Mouse (Mus musculus) embryonic facial prominence, embryonic 13.5 days (tissue): Measurements from ENCODE around the gene Meiob. TPM values are rescaled to one million over a fixed set of nuclear protein-coding genes. Genes with fewer than 3 reads are reported as not detected.
A peak's percentile ranks its signal among the peaks of the same experiment; 100 is the strongest.

Experiments
- ATAC-seq: fragments of 200-750 bp; cut with Nextera tagmentation; 2 replicates; pipeline ENCODE4 v1.8.0; 2017; ENCODE audit warnings: low read depth; ENCODE audit not compliant: insufficient number of reproducible peaks, insufficient read depth, low FRiP score, low TSS enrichment
- H3K27ac ChIP-seq: fragments of 300-500 bp; sonication (generic); 2 replicates; pipeline ENCODE4 v1.5.1; 2015; ENCODE audit warnings: moderate library complexity, mild to moderate bottlenecking, inconsistent platforms
- H3K27me3 ChIP-seq: fragments of 300-500 bp; sonication (generic); 2 replicates; pipeline ENCODE4 v1.6.1; 2015; ENCODE audit warnings: mild to moderate bottlenecking, inconsistent platforms
- H3K36me3 ChIP-seq: fragments of 300-500 bp; sonication (generic); 2 replicates; pipeline ENCODE4 v1.6.1; 2015; ENCODE audit warnings: mild to moderate bottlenecking, inconsistent platforms
- H3K4me1 ChIP-seq: fragments of 300-500 bp; sonication (generic); 2 replicates; pipeline ENCODE4 v1.6.1; 2015; ENCODE audit warnings: inconsistent platforms
- H3K4me2 ChIP-seq: fragments of 300-500 bp; sonication (generic); 2 replicates; pipeline ENCODE4 v1.6.1; 2015; ENCODE audit warnings: moderate library complexity, mild to moderate bottlenecking, inconsistent platforms
- H3K4me3 ChIP-seq: fragments of 300-500 bp; sonication (generic); 2 replicates; pipeline ENCODE4 v1.5.1; 2015; ENCODE audit warnings: mild to moderate bottlenecking, inconsistent platforms
- H3K9ac ChIP-seq: fragments of 300-500 bp; sonication (generic); 2 replicates; pipeline ENCODE4 v1.6.1; 2015; ENCODE audit warnings: mild to moderate bottlenecking, inconsistent platforms
- H3K9me3 ChIP-seq: fragments of 300-500 bp; sonication (generic); 2 replicates; pipeline ENCODE4 v1.6.1; 2016; ENCODE audit warnings: inconsistent platforms
- WGBS: fragments of 180-500 bp; shearing (Covaris S2); methylation state at CpG from one replicate; pipeline ENCODE4 v1.1.7; 2015; ENCODE audit warnings: mixed read lengths; 5-methylcytosine and 5-hydroxymethylcytosine counted together
- polyA plus RNA-seq: library from polyadenylated mRNA; unstranded; fragments of >200 nt; fragmentation: Nextera tagmentation; extraction: Ambion mirVana; gene quantifications from 2 replicates; pipeline ENCODE4 v1.2.1, GENCODE M21; 2015

Gene Meiob
- polyA plus RNA-seq, 1 experiment from 2014 or later = not detected

DNA sequence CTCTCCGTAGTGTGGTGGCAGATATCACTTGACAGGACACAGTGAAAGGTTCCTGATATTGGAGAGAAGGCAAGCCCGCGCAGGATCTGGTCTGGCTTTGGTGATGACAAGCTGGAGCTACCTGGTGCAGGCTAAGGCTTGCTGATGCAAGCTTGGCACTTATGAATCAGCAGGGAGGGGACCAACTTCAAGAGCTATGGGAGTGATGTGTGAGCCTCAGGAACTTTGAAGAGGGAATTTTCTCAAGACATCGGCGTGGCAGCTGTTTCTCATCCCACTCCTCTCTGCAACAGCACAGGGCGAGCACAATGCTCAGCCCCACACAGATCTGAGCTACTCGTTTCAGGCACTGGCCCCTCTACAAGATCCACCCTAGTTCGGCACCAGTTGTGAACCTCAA, 35.8 kb downstream of the Meiob start, which contains the start of gene Hagh:
Gene Hagh (plus strand): TSS at position 302 of the 400 bp plus-strand sequence.
- no peaks in the 10 kb centered on the region for H3K9me3 ChIP-seq
- no peak for ATAC-seq
- H3K9ac ChIP-seq = no peak within 1 kb of the TSS
- H3K27ac ChIP-seq = no peak within 1 kb of the TSS
- H3K4me2 ChIP-seq = no peak within 1 kb of the TSS
- 58% methylated on average over 8 of the region's 8 CpGs for WGBS
- H3K4me3 ChIP-seq = no peak within 1 kb of the TSS
- no peaks in the 10 kb centered on the region for H3K4me1 ChIP-seq
- H3K27me3 ChIP-seq = peaks cover 26% of the 10 kb centered on the region
- no peaks in the 10 kb centered on the region for H3K36me3 ChIP-seq

DNA sequence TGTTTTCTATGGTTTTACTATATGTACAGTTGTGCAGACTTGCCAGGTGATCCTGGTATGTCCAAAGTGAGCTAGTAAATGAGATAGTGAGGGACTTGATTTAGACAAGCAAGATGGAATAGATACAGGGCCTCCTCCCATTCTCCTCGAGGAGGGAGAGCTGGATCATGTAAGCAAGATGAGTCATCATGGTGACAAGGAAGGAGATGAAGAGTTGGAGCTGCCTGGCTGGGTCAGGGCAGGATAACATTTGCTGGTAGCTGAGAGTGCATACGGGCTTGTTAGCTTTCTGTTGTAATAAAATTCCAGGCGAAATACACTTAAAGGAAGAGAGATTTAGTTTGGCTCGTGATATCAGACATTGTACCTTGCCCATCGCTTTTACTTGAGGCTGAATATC, 36.3 kb downstream of the Meiob start:
- no peak for ATAC-seq
- 55% methylated on average over 5 of the region's 5 CpGs for WGBS
- no peak overlapping the region for H3K27ac ChIP-seq

DNA sequence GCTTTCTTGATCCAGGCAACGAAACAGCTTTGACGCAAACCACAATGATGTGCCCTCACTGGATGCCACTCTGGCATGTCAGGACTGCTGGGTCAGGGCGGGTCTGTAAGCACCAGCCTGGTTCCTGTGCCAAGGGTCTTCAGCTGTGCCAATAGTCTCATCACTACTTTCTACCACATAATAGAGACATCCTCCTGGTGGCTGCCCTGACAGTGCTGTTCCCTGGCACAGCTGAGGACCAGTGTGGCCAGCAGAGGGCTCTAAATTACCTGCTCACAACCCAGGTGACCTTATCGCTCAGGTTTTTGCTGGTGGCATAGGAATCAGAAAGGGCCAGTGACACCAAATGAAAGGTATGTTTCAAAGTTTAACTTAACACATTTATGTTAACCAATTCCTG, 37.0 kb downstream of the Meiob start:
- no peak for ATAC-seq
- no peak overlapping the region for H3K4me3 ChIP-seq
- peaks cover 20% of the 10 kb centered on the region for H3K27me3 ChIP-seq
- no peak overlapping the region for H3K4me2 ChIP-seq
- WGBS = 52% methylated on average over 4 of the region's 4 CpGs
- H3K36me3 ChIP-seq = no peaks in the 10 kb centered on the region
- no peaks in the 10 kb centered on the region for H3K4me1 ChIP-seq
- no peak overlapping the region for H3K27ac ChIP-seq
- H3K9ac ChIP-seq = no peak overlapping the region
- H3K9me3 ChIP-seq = no peaks in the 10 kb centered on the region

More for the DNA sequence above, 36.3 kb downstream of the Meiob start:
- no peak overlapping the region for H3K4me3 ChIP-seq
- no peaks in the 10 kb centered on the region for H3K9me3 ChIP-seq
- H3K4me2 ChIP-seq = no peak overlapping the region
- no peaks in the 10 kb centered on the region for H3K4me1 ChIP-seq
- H3K27me3 ChIP-seq = peaks cover 25% of the 10 kb centered on the region
- H3K9ac ChIP-seq = no peak overlapping the region
- no peaks in the 10 kb centered on the region for H3K36me3 ChIP-seq

DNA sequence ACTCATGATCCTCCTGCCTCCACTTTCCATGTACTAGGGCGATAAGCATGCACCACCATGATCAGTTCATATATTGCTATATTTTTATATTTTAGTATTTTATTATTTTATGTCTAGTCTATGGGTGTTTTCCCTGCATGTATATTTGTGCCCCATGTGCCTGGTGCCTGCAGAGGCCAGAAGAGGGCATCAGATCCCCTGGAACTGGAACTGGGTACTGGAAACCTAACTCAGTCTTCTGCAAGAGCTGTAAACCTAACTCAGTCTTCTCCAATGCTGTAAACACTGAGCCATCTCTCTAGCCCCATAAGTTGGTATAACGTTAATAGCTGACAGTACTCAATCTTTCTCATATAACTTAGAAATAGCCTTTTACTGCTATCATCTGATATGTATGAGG, 38.5 kb downstream of the Meiob start:
- no peak for ATAC-seq
- Histone ChIP-seq H3K4me2 (no peak overlapping the region), H3K36me3 (no peaks in the 10 kb centered on the region), H3K4me3 (no peak overlapping the region), H3K27me3 (peaks cover 20% of the 10 kb centered on the region), H3K27ac (no peak overlapping the region), H3K4me1 (no peaks in the 10 kb centered on the region), H3K9ac (no peak overlapping the region), H3K9me3 (no peaks in the 10 kb centered on the region)
- WGBS = 47% methylated on average over 2 of the region's 2 CpGs

DNA sequence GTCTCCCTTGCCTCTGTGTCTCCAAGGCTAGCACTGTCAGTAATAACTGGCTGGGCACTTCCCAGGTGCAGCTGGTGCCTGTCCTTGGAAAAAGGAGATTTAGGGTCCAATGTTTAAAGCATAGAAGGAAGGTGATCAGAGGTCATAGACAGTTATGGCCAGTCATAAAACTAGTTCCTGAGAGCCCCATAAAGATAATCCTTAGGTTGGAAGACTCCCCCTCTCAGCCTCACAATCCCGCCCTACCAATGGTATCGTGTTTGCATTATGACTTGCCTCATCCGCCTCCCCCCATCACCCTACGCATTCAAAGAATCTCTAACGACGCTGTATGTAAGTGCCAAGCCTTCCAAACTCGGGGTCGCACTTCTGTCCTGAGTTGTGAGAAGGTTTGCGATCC, 40.4 kb downstream of the Meiob start:
- Histone ChIP-seq H3K9ac (no peak overlapping the region), H3K27me3 (peaks cover 20% of the 10 kb centered on the region)
- 56% methylated on average over 9 of the region's 9 CpGs for WGBS

DNA sequence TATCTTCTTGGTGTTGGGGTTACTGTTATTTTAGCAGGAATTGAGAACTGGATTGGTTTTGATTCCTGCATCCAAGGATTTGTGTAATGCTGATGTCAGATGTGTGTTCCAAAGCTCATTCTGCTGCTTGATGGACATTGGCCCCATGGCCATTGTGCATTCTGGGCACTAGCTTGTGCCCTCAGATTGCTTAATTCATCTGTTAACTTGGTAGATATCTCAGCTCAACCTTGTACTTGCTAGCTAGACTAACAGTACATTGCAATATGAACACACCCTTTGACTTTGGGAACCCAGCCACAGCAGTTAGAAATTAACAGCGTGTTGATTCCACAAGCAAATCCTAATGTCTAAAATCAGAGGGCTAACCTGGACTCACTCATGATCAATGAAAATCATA, 43.3 kb downstream of the Meiob start:
- Histone ChIP-seq H3K9ac (no peak overlapping the region), H3K4me3 (no peak overlapping the region), H3K9me3 (no peaks in the 10 kb centered on the region), H3K27ac (no peak overlapping the region), H3K4me1 (peaks cover 17% of the 10 kb centered on the region), H3K27me3 (peaks cover 22% of the 10 kb centered on the region), H3K36me3 (no peaks in the 10 kb centered on the region), H3K4me2 (no peak overlapping the region)
- 97% methylated on average over 1 of the region's 1 CpGs for WGBS
- ATAC-seq = no peak

More for the DNA sequence above, 40.4 kb downstream of the Meiob start:
- no peak overlapping the region for H3K27ac ChIP-seq
- no peak overlapping the region for H3K4me3 ChIP-seq
- ATAC-seq = no peak
- H3K36me3 ChIP-seq = no peaks in the 10 kb centered on the region
- peaks cover 6% of the 10 kb centered on the region for H3K4me1 ChIP-seq
- no peaks in the 10 kb centered on the region for H3K9me3 ChIP-seq
- no peak overlapping the region for H3K4me2 ChIP-seq

DNA sequence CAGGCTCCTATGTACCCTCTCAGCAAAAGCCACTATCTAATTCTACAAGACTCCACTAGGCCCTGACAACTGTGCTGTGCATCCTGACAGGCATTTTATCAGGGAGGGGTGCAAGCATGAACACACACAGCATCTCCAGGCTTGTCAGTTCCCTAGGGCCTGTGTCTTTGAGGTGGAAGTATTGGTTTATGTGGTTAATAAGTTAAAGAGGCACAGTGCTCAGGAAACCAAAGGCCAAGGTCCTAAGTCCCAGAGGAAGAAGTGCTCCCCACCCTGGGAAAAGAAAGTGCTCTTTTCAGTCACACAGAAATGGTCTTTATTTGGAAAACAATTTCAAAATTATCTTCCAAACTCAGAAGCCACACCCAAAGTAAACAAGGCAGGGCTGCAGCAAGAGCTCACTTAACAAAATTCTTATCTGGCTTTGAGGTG, 44.5 kb downstream of the Meiob start:
- peaks cover 17% of the 10 kb centered on the region for H3K4me1 ChIP-seq
- no peak for ATAC-seq
- H3K9ac ChIP-seq = no peak overlapping the region
- H3K27ac ChIP-seq = no peak overlapping the region
- peaks cover 6% of the 10 kb centered on the region for H3K36me3 ChIP-seq
- H3K27me3 ChIP-seq = peaks cover 22% of the 10 kb centered on the region
- H3K4me3 ChIP-seq = peak overlapping the region; percentile 76; the same call in 1 of the 2 replicates
- H3K9me3 ChIP-seq = no peaks in the 10 kb centered on the region
- peak overlapping the region; percentile 86 for H3K4me2 ChIP-seq

DNA sequence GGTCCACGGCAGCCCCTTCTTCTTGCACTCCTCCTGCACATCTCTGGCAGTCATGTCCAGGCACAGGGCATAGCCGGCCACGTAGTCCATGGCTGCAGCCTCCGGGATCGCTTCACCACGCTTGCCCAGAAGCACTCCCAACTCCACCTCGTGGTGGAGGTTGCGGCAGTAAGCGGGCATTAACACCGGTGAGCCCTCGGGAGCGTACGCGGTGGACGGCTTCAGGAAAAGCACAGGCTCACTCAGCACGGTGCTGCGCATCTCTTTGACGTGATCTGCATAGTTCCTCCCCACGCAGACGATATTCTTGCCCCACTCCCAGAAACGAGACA, 45.6 kb downstream of the Meiob start:
- Histone ChIP-seq H3K9me3 (no peaks in the 10 kb centered on the region), H3K4me3 (peak overlapping the region; percentile 76), H3K27me3 (peaks cover 16% of the 10 kb centered on the region), H3K4me2 (peak overlapping the region; percentile 86), H3K36me3 (peaks cover 15% of the 10 kb centered on the region), H3K4me1 (peaks cover 17% of the 10 kb centered on the region), H3K9ac (peak overlapping the region; percentile 82), H3K27ac (peak overlapping the region; percentile 88)
- WGBS = under 1% methylated on average over 21 of the region's 21 CpGs
- ATAC-seq = peak; percentile 45; the same call in 1 of the 2 replicates

DNA sequence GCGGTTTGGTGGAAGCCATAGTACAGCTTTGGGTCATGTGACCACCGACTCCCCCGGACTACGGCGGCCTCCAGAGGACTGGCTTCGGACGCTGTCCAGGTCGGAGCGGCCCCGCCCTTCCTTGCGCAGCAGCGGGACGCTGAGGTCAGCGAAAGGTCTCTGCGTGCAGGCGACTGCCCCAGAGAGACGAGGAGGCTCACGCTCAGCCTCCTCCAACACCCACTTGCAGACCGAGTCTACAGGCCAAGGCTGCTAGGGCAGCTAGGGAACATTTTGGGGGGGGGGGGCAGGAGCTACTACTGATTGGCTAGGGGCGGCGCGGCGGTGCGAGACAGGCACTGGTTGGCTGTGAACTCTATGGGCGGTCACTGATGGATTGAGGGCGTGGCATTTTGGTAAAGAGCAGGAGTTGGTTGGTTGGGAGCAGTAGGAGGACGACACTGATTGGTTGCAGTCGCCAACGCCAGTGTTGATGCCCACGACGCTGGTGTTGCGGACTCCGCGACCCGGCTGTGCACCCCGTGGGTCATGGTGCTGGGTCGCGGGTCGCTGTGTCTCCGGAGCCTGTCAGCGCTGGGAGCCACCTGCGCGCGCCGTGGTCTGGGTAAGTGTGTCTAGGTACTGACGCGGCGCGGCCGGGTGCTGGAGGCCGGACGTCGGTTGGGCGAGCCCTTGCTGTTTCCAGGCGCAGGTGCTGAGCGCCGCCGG, 46.1 kb downstream of the Meiob start, which contains the start of gene Fahd1:
Gene Fahd1 (minus strand): TSS at position 300 of the 708 bp plus-strand sequence.
- H3K4me1 ChIP-seq = peaks cover 17% of the 10 kb centered on the region
- H3K27ac ChIP-seq = peak within 1 kb of the TSS; percentile 88
- H3K27me3 ChIP-seq = peaks cover 14% of the 10 kb centered on the region
- H3K4me2 ChIP-seq = peak within 1 kb of the TSS; percentile 86
- peak within 1 kb of the TSS; percentile 76 for H3K4me3 ChIP-seq
- peak within 1 kb of the TSS; percentile 82 for H3K9ac ChIP-seq
- peak; percentile 99 for ATAC-seq
- peaks cover 17% of the 10 kb centered on the region for H3K36me3 ChIP-seq
- WGBS = under 1% methylated on average over 58 of the region's 58 CpGs
- H3K9me3 ChIP-seq = no peaks in the 10 kb centered on the region

DNA sequence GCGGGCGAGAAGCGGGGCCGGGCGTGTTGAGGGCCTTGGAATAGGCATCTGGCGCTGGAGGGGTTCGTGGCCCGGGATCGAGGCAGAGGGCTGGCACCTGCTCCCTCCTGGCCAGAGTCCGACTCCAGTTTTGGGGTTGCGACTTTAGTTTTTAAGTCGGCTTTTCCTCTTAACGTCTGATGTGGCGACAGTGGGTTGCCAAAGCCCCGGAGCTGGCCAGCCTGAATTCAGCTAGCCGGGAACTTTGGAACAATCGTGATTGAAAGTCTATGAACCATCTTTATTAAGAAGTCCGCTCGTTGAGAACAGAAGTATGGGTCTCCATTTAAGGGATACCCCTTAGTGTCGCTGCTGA, 46.7 kb downstream of the Meiob start:
- no peak for ATAC-seq

DNA sequence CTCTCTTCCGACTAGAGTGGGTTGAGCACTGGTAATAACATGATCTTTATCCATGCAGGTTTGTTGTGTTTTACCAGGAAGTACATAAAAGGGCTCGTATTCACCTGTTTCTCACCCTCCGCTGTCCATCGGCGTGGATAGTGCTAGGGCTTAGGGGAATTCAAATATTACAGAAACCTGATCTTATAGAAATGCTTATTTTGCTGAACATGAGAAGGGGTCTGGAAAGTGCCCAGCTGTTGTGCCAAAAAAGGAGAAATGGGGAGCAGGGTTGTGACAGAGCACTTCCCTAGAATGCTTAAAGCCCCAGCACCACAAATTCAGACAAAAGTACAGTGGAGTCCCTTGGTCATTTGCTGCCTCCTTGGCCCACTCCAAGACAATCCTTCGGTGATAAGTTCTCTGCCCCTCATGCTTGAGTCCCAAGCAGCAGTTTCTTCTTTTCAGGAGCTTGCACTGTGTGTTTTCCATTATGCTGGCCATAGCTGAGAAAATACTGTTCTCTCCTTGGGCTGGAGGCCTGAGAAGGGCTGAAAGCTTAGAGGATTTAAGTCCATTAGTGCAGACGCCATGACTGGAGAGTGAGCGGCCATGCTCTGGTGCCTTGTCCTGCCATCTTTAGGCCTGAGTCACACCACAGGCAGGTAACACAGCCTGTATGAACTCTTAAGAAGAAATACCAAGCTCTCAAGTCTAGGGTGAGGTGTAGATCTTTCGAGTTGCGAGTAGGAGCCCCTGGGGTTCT, 47.5 kb downstream of the Meiob start:
- no peak for ATAC-seq
- H3K4me3 ChIP-seq = peak overlapping the region; percentile 76
- H3K9me3 ChIP-seq = no peaks in the 10 kb centered on the region
- peaks cover 30% of the 10 kb centered on the region for H3K36me3 ChIP-seq
- peak overlapping the region; percentile 86 for H3K4me2 ChIP-seq
- peak overlapping the region; percentile 73; the same call in 1 of the 2 replicates for H3K9ac ChIP-seq
- 75% methylated on average over 10 of the region's 10 CpGs for WGBS
- peaks cover 14% of the 10 kb centered on the region for H3K27me3 ChIP-seq
- H3K27ac ChIP-seq = no peak overlapping the region
- H3K4me1 ChIP-seq = peaks cover 17% of the 10 kb centered on the region

More for the DNA sequence above, 46.7 kb downstream of the Meiob start:
- peak overlapping the region; percentile 86 for H3K4me2 ChIP-seq
- 1% methylated on average over 20 of the region's 20 CpGs for WGBS
- H3K27me3 ChIP-seq = peaks cover 14% of the 10 kb centered on the region
- peak overlapping the region; percentile 76 for H3K4me3 ChIP-seq
- no peak overlapping the region for H3K27ac ChIP-seq
- peaks cover 22% of the 10 kb centered on the region for H3K36me3 ChIP-seq
- H3K9me3 ChIP-seq = no peaks in the 10 kb centered on the region
- H3K4me1 ChIP-seq = peaks cover 17% of the 10 kb centered on the region
- H3K9ac ChIP-seq = peak overlapping the region; percentile 73
